Mouse (Mus musculus): Measurements from ENCODE around the gene Rgcc. TPM values are rescaled to one million over a fixed set of nuclear protein-coding genes. Genes with fewer than 3 reads are reported as not detected.

The Rgcc gene
- polyA plus RNA-seq, 1 experiment = 45.1 TPM

DNA sequence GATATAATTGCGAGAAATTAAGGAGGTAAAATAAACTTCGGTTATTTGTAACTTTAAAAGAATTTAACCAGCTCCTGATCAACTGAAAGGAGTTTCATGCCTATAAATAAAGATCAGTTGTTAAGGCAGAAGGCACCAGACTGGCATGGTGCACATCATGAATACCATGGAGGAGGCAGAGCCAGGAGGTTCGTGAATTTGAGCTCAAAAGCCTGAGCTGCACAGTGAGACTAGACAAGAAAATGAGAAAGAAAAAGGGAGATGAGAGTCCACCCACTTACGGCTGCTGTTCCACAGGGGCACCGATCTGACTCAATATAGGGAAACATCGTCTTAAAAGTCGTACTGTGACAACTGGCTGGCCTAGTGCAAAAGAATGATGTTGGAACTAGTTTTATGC lies 17.5 kb downstream of the Rgcc start:
- DNase-seq = no peak
- Histone ChIP-seq H3K4me3 (replicated peaks; ENCODE audit: insufficient read depth, low read depth, low read length) (no peak overlapping the region), H3K27ac (ENCODE audit: insufficient read depth, low read length) (no peak overlapping the region), H3K27me3 (ENCODE audit: control insufficient read depth, insufficient read depth, low read length) (no peaks in the 10 kb centered on the region), H3K4me1 (ENCODE audit: control insufficient read depth, insufficient read depth, low read length) (no peaks in the 10 kb centered on the region)
- TF ChIP-seq POLR2A (IDR thresholded peaks at IDR 0.05; ENCODE audit: borderline replicate concordance, insufficient read depth, low read length) (no peak), CTCF (IDR thresholded peaks at IDR 0.05; ENCODE audit: borderline replicate concordance, insufficient read depth, low read depth, low read length) (no peak)
- 91% methylated on average over 7 of the region's 7 CpGs for WGBS

- DNase-seq = no peak
- H3K27ac ChIP-seq (ENCODE audit: insufficient read depth, low read length) = no peak overlapping the region
- TF ChIP-seq CTCF (IDR thresholded peaks at IDR 0.05; ENCODE audit: borderline replicate concordance, insufficient read depth, low read depth, low read length) (no peak), POLR2A (IDR thresholded peaks at IDR 0.05; ENCODE audit: borderline replicate concordance, insufficient read depth, low read length) (no peak)
- 92% methylated on average over 9 of the region's 9 CpGs for WGBS
- H3K27me3 ChIP-seq (ENCODE audit: control insufficient read depth, insufficient read depth, low read length) = no peaks in the 10 kb centered on the region
- no peak overlapping the region for H3K4me3 ChIP-seq (replicated peaks; ENCODE audit: insufficient read depth, low read depth, low read length)
- H3K4me1 ChIP-seq (ENCODE audit: control insufficient read depth, insufficient read depth, low read length) = no peaks in the 10 kb centered on the region
Observed at GRCm38 (mm10) chr14:79281894-79282553, 19.4 kb downstream of the Rgcc start.

GRCm38 (mm10) chr14:79280456-79280855 lies 21.0 kb downstream of the Rgcc start:
- Histone ChIP-seq H3K4me3 (replicated peaks; ENCODE audit: insufficient read depth, low read depth, low read length) (no peak overlapping the region), H3K27ac (ENCODE audit: insufficient read depth, low read length) (no peak overlapping the region), H3K4me1 (ENCODE audit: control insufficient read depth, insufficient read depth, low read length) (no peaks in the 10 kb centered on the region), H3K27me3 (ENCODE audit: control insufficient read depth, insufficient read depth, low read length) (no peaks in the 10 kb centered on the region)
- no peak for TF ChIP-seq CTCF (IDR thresholded peaks at IDR 0.05; ENCODE audit: borderline replicate concordance, insufficient read depth, low read depth, low read length)
- TF ChIP-seq POLR2A (IDR thresholded peaks at IDR 0.05; ENCODE audit: borderline replicate concordance, insufficient read depth, low read length) = no peak
- no peak for DNase-seq
- WGBS = 90% methylated on average over 9 of the region's 9 CpGs

DNA sequence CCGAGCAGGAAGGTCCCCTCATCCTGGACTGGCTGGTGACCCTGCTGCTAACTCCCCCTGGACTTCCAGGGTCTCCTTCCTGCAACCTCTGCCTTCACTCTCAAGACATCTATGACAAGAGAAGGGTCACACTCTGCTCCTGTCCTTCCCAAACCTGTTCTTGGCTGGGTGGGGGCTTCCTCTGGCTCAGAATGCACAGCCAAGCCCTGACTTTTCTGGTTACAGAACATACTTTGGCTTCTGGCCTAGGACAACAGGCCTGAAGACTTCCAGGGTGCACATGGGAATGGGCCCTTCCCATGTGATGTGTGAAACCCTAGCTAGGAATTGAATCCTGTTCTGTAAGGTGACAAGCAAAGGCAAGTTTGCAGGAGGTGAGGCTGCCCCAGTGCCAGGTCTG lies 22.0 kb downstream of the Rgcc start:
- H3K4me3 ChIP-seq (replicated peaks; ENCODE audit: insufficient read depth, low read depth, low read length) = no peak overlapping the region
- 88% methylated on average over 1 of the region's 1 CpGs for WGBS

DNA sequence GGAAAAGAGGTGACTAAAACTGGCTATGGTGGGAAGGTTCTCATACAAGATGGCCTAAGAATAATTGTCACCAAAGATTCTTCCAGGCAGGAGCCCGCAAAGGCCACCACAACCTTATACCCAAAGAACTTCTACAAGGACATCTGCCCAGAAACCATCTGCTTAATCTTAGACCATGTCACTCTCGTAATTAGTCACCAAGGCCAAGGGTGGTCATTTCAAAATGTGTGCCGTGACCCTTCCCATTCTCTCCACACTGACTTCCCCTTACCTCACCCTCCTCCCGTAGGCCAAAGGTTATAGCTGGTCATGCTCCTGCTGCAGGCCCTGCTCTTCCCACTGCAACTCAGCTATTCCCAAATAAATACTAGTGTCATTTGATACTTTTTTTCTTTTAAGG lies 22.5 kb downstream of the Rgcc start:
- no peaks in the 10 kb centered on the region for H3K27me3 ChIP-seq (ENCODE audit: control insufficient read depth, insufficient read depth, low read length)
- TF ChIP-seq POLR2A (IDR thresholded peaks at IDR 0.05; ENCODE audit: borderline replicate concordance, insufficient read depth, low read length) = no peak
- no peak for TF ChIP-seq CTCF (IDR thresholded peaks at IDR 0.05; ENCODE audit: borderline replicate concordance, insufficient read depth, low read depth, low read length)
- H3K4me1 ChIP-seq (ENCODE audit: control insufficient read depth, insufficient read depth, low read length) = no peaks in the 10 kb centered on the region
- DNase-seq = no peak
- 93% methylated on average over 4 of the region's 4 CpGs for WGBS
- no peak overlapping the region for H3K4me3 ChIP-seq (replicated peaks; ENCODE audit: insufficient read depth, low read depth, low read length)
- no peak overlapping the region for H3K27ac ChIP-seq (ENCODE audit: insufficient read depth, low read length)

More for the DNA sequence above, 22.0 kb downstream of the Rgcc start:
- TF ChIP-seq CTCF (IDR thresholded peaks at IDR 0.05; ENCODE audit: borderline replicate concordance, insufficient read depth, low read depth, low read length) (no peak), POLR2A (IDR thresholded peaks at IDR 0.05; ENCODE audit: borderline replicate concordance, insufficient read depth, low read length) (no peak)
- no peak overlapping the region for H3K27ac ChIP-seq (ENCODE audit: insufficient read depth, low read length)
- DNase-seq = no peak
- H3K27me3 ChIP-seq (ENCODE audit: control insufficient read depth, insufficient read depth, low read length) = no peaks in the 10 kb centered on the region
- no peaks in the 10 kb centered on the region for H3K4me1 ChIP-seq (ENCODE audit: control insufficient read depth, insufficient read depth, low read length)

DNA sequence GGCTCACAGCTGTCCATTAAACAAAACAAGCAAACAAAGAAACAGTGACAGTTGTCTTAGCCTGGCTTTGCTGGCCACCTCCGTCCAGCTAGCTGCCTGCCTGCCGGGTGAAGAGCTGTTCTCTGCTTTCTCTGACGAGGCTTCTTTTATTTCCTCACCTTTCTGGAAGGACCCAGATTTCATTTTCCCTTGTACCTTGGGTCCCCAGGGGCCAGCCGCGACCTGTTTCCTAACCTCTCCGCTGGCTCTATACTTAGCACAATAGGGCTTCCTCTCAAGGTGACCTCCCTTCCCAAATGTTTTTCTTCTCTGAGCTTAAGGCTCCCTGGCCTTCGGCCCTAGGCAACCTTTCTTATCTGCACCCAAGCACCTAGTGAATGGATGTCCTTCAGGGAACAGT lies 23.5 kb downstream of the Rgcc start:
- Histone ChIP-seq H3K27me3 (ENCODE audit: control insufficient read depth, insufficient read depth, low read length) (no peaks in the 10 kb centered on the region), H3K4me3 (replicated peaks; ENCODE audit: insufficient read depth, low read depth, low read length) (no peak overlapping the region), H3K27ac (ENCODE audit: insufficient read depth, low read length) (no peak overlapping the region), H3K4me1 (ENCODE audit: control insufficient read depth, insufficient read depth, low read length) (no peaks in the 10 kb centered on the region; the same call in 1 of the 2 replicates)
- no peak for DNase-seq
- 70% methylated on average over 7 of the region's 7 CpGs for WGBS
- no peak for TF ChIP-seq CTCF (IDR thresholded peaks at IDR 0.05; ENCODE audit: borderline replicate concordance, insufficient read depth, low read depth, low read length)
- no peak for TF ChIP-seq POLR2A (IDR thresholded peaks at IDR 0.05; ENCODE audit: borderline replicate concordance, insufficient read depth, low read length)

DNA sequence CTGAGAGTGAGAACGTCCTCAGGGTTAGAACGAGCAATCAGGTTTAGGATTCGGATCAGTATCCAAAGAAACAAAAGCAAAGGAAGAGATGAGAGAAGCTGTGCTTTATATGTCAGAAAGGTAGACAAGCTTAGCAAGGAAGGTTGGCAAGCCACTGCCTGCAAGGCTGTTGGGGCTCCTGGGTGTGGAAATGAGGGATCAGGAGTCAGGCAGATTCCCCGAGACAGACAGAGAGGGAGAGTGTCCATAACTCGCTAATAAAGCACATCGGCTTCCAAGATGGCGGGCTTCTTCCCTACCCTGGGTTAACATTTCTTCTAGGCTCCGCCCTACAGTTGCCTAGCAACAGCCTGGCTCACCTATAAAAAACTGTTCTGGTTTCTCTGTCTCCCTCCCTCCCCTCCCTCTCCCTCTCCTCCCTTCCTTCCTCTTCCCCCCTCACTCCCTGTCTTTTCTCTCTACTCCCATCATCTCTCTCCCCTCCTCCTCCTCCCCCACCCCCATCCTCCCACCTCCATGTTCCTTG lies 25.5 kb downstream of the Rgcc start:
- 89% methylated on average over 8 of the region's 8 CpGs for WGBS
- Histone ChIP-seq H3K4me1 (ENCODE audit: control insufficient read depth, insufficient read depth, low read length) (no peaks in the 10 kb centered on the region; the same call in 1 of the 2 replicates), H3K4me3 (replicated peaks; ENCODE audit: insufficient read depth, low read depth, low read length) (no peak overlapping the region), H3K27me3 (ENCODE audit: control insufficient read depth, insufficient read depth, low read length) (no peaks in the 10 kb centered on the region), H3K27ac (ENCODE audit: insufficient read depth, low read length) (no peak overlapping the region)
- TF ChIP-seq CTCF (IDR thresholded peaks at IDR 0.05; ENCODE audit: borderline replicate concordance, insufficient read depth, low read depth, low read length) (no peak), POLR2A (IDR thresholded peaks at IDR 0.05; ENCODE audit: borderline replicate concordance, insufficient read depth, low read length) (no peak)
- DNase-seq = no peak

DNA sequence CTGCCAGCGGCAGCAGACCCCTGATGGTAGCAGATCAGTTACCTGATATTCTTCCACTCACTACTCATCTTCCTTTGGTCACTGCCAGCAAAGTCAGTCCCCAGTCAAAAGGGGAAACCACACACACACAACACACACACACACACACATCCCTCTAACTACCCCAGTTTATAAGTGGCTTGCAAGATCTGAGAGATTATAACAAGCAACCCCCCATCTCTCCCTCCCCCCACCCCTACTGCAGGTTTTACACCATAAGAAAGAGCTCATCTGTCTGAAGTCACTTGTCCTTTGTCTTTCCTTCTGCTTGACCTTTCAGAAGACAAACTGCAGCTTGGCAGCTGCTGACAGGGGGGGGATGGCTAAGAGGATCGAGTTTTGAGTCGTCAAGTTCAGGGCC lies 26.0 kb downstream of the Rgcc start:
- no peak overlapping the region for H3K27ac ChIP-seq (ENCODE audit: insufficient read depth, low read length)
- no peak for DNase-seq
- no peak overlapping the region for H3K4me3 ChIP-seq (replicated peaks; ENCODE audit: insufficient read depth, low read depth, low read length)
- 42% methylated on average over 3 of the region's 3 CpGs for WGBS
- H3K27me3 ChIP-seq (ENCODE audit: control insufficient read depth, insufficient read depth, low read length) = no peaks in the 10 kb centered on the region
- no peaks in the 10 kb centered on the region; the same call in 1 of the 2 replicates for H3K4me1 ChIP-seq (ENCODE audit: control insufficient read depth, insufficient read depth, low read length)
- TF ChIP-seq CTCF (IDR thresholded peaks at IDR 0.05; ENCODE audit: borderline replicate concordance, insufficient read depth, low read depth, low read length) (no peak), POLR2A (IDR thresholded peaks at IDR 0.05; ENCODE audit: borderline replicate concordance, insufficient read depth, low read length) (no peak)
